Mouse (Mus musculus) kidney, adult 2 months (tissue): ENCODE results near the gene Nfkbia.

Source experiments
- CTCF ChIP-seq: fragments of 200-500 bp; conservative IDR thresholded peaks from 2 replicates; pipeline ENCODE4 v1.5.1; 2011; ENCODE audit warnings: low read depth, mild to moderate bottlenecking, control low read depth, low read length, moderate library complexity, mixed read lengths; ENCODE audit not compliant: insufficient read depth, insufficient read length
- POLR2A ChIP-seq: fragments of 200-500 bp; IDR thresholded peaks from one replicate; pipeline ENCODE4 v1.6.1; 2011; ENCODE audit warnings: low read depth, low read length, control low read depth

DNA sequence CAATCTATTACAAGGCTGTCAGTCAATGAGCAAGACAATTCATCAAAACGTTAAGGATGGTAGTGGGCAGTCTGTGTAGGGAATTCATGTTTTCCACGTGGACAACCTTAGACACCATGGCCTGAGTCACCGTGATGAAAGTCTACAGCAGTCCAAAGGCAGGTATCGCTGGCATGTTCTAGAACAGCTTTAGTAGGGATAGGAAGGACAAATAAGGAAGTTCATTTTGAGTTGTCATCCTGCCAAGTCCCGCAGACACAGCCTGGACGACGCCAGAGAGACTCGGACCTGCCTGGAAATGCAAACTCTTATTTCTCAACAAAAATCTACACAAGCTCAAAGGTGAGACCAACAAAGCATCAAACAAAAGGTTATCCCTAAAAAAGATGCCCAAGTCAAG lies 32.7 kb downstream of the Nfkbia start:
- TF ChIP-seq CTCF (no peak), POLR2A (no peak)
